Comparison of ENCODE assay signal across 18 mouse cellular contexts in the genomic region with DNA sequence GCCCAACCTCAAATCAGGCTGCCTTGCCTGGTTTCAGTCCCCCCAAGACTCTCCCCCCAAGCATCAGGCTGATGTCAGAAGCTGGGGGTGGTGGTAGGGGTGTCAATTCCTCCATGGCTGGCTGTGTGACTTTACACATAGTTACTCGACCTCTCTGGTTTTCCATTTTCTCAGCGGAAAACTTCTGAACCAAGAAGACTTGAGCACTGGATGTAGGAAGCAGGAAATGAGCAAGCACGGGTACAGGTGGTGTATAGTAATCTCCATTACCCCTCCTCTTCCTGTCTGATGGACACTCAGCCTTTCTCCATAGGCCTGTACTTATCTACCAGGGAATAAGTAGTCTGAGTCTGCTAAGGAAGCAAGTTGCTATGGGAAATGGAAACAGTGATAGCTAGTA. TPM values are rescaled to one million over a fixed set of nuclear protein-coding genes. Genes with fewer than 3 reads are reported as not detected.
DNase-seq lines count a peak whose midpoint lies in the region; ATAC-seq and TF ChIP-seq lines count a peak whose summit lies in the region.
"Had no signal": no experiment of that assay in that cellular context is flagged by ENCODE, and none has a peak within 500 bp of the region (broad histone marks: within the 10 kb centered on the region; RNA-seq: fewer than 3 reads in every experiment).

No protein-coding gene starts in this region.

- H3K36me3 ChIP-seq in heart, embryonic 10.5 days: no peaks in the 10 kb centered on the region
- H3K36me3 ChIP-seq in lung, embryonic 15.5 days: no peaks in the 10 kb centered on the region
- H3K36me3 ChIP-seq in forebrain, embryonic 11.5 days (ENCODE audit: control insufficient read depth, insufficient read depth, low read length): no peaks in the 10 kb centered on the region
- H3K36me3 ChIP-seq: embryonic facial prominence, embryonic 12.5 days; forebrain, embryonic 15.5 days; hindbrain, embryonic 15.5 days; stomach, embryonic 15.5 days had no signal

- 0 out of 2 replicates have a peak overlapping the region, but pooled peaks have one; percentile 30 for H3K27ac ChIP-seq in heart, embryonic 10.5 days
- 0 out of 2 replicates have a peak overlapping the region, but pooled peaks have one; percentile 30 for H3K27ac ChIP-seq in lung, embryonic 15.5 days
- peak overlapping the region; percentile 62 for H3K27ac ChIP-seq in bone marrow macrophage, adult 2 months (ENCODE audit: insufficient read depth, low read depth, low read length)
- no peak overlapping the region for H3K27ac ChIP-seq in forebrain, embryonic 11.5 days (ENCODE audit: low read depth, low read length)
- H3K27ac ChIP-seq: embryonic facial prominence, embryonic 12.5 days; forebrain, embryonic 15.5 days; hindbrain, embryonic 15.5 days; kidney, postnatal 0 days; stomach, embryonic 15.5 days had no signal

- no peak for TF ChIP-seq POLR2A in bone marrow macrophage, adult 2 months (IDR thresholded peaks at IDR 0.05; ENCODE audit: borderline replicate concordance, low read depth, low read length)

- DNase-seq in heart, embryonic 10.5 days (ENCODE audit: low spot score): no peak
- DNase-seq in heart, adult 18-20 months: no peak
- no peak for DNase-seq in lung, postnatal 10 days
- DNase-seq in naive thymus-derived CD4-positive, alpha-beta T cell, adult 2 months (ENCODE audit: low read depth): peak; percentile 61
- no peak for DNase-seq in forebrain, embryonic 11.5 days (ENCODE audit: low spot score)
- DNase-seq in kidney, postnatal 25 days: no peak
- DNase-seq: B cell, adult 2 months; cerebellum, postnatal 14 days; gastrocnemius, postnatal 25 days; left cerebral cortex, postnatal 4 days had no signal

- peaks cover 20% of the 10 kb centered on the region for H3K4me1 ChIP-seq in heart, embryonic 10.5 days
- H3K4me1 ChIP-seq in lung, embryonic 15.5 days: peaks cover 16% of the 10 kb centered on the region
- peaks cover 35% of the 10 kb centered on the region for H3K4me1 ChIP-seq in bone marrow macrophage, adult 2 months (ENCODE audit: control insufficient read depth, insufficient read depth, low read length)
- no peaks in the 10 kb centered on the region for H3K4me1 ChIP-seq in forebrain, embryonic 11.5 days (replicated peaks; ENCODE audit: control insufficient read depth, insufficient read depth, low read length)
- H3K4me1 ChIP-seq: embryonic facial prominence, embryonic 12.5 days; forebrain, embryonic 15.5 days; hindbrain, embryonic 15.5 days had no signal

- 63% methylated on average over 3 of the region's 3 CpGs for WGBS in heart, embryonic 10.5 days
- 65% methylated on average over 3 of the region's 3 CpGs for WGBS in lung, embryonic 15.5 days
- 84% methylated on average over 3 of the region's 3 CpGs for WGBS in forebrain, embryonic 11.5 days

- H3K4me2 ChIP-seq in lung, embryonic 15.5 days: no peak overlapping the region
- no peak overlapping the region for H3K4me2 ChIP-seq in forebrain, embryonic 11.5 days (ENCODE audit: low read depth, low read length, severe bottlenecking)
- H3K4me2 ChIP-seq: embryonic facial prominence, embryonic 12.5 days; forebrain, embryonic 15.5 days; hindbrain, embryonic 15.5 days; stomach, embryonic 15.5 days had no signal

- H3K4me3 ChIP-seq in heart, embryonic 10.5 days: no peak overlapping the region
- no peak overlapping the region for H3K4me3 ChIP-seq in lung, embryonic 15.5 days
- H3K4me3 ChIP-seq in bone marrow macrophage, adult 2 months (ENCODE audit: insufficient read depth, low read length): no peak overlapping the region
- no peak overlapping the region for H3K4me3 ChIP-seq in forebrain, embryonic 11.5 days (ENCODE audit: low read depth, low read length)
- H3K4me3 ChIP-seq: embryonic facial prominence, embryonic 12.5 days; forebrain, embryonic 15.5 days; hindbrain, embryonic 15.5 days; stomach, embryonic 15.5 days had no signal

- TF ChIP-seq CTCF in bone marrow macrophage, adult 2 months (IDR thresholded peaks at IDR 0.05; ENCODE audit: low read depth, low read length): no peak

- H3K27me3 ChIP-seq in heart, embryonic 10.5 days (ENCODE audit: insufficient read depth, poor library complexity, severe bottlenecking): no peaks in the 10 kb centered on the region; the same call in 1 of the 2 replicates
- no peaks in the 10 kb centered on the region for H3K27me3 ChIP-seq in lung, embryonic 15.5 days
- no peaks in the 10 kb centered on the region for H3K27me3 ChIP-seq in forebrain, embryonic 11.5 days (ENCODE audit: control insufficient read depth, insufficient read depth, low read length)
- H3K27me3 ChIP-seq: embryonic facial prominence, embryonic 12.5 days; forebrain, embryonic 15.5 days; hindbrain, embryonic 15.5 days; stomach, embryonic 15.5 days had no signal

- no peak for ATAC-seq in lung, embryonic 15.5 days (ENCODE audit: borderline replicate concordance, extremely low read depth, low FRiP score, low TSS enrichment)
- no peak for ATAC-seq in forebrain, embryonic 11.5 days (replicated peaks; ENCODE audit: low FRiP score)
- ATAC-seq: forebrain, embryonic 15.5 days had no signal

- no peaks in the 10 kb centered on the region for H3K9me3 ChIP-seq in heart, embryonic 10.5 days
- H3K9me3 ChIP-seq in lung, embryonic 15.5 days: no peaks in the 10 kb centered on the region
- no peaks in the 10 kb centered on the region for H3K9me3 ChIP-seq in forebrain, embryonic 11.5 days (ENCODE audit: control insufficient read depth, low read length)
- H3K9me3 ChIP-seq: embryonic facial prominence, embryonic 12.5 days; forebrain, embryonic 15.5 days; hindbrain, embryonic 15.5 days; stomach, embryonic 15.5 days had no signal

- H3K9ac ChIP-seq in lung, embryonic 15.5 days: no peak overlapping the region
- H3K9ac ChIP-seq in forebrain, embryonic 11.5 days (ENCODE audit: low read length): no peak overlapping the region
- H3K9ac ChIP-seq: forebrain, embryonic 15.5 days; hindbrain, embryonic 15.5 days; stomach, embryonic 15.5 days had no signal

RNA-seq across cellular contexts. Expression of gene Gm17455, which starts 19.3 kb away (rescaled TPM):
- 0.59 and 0.89 TPM in 2 replicates for polyA plus RNA-seq in heart, embryonic 10.5 days (2016; fragmentation: Nextera tagmentation; extraction: Ambion mirVana)
- total RNA-seq in heart, adult 18-20 months (2021): not detected
- polyA plus RNA-seq in lung, embryonic 15.5 days (2015; fragmentation: Nextera tagmentation; extraction: Ambion mirVana): 0.45 and 0.54 TPM in 2 replicates
- not detected in 2 replicates for polyA plus RNA-seq in bone marrow macrophage, adult 2 months (2012; ENCODE audit: insufficient read depth, insufficient read length, missing spikeins)
- polyA plus RNA-seq in forebrain, embryonic 11.5 days (2014; fragmentation: Nextera tagmentation; extraction: Ambion mirVana): 1.7 and 4.2 TPM in 2 replicates
- total RNA-seq: gastrocnemius, postnatal 25 days had no signal
- polyA plus RNA-seq: liver, embryonic 16.5 days had no signal

RNA-seq across cellular contexts. Expression of gene Vsir, which starts 33.6 kb away (rescaled TPM):
- 1.4 and 2.2 TPM in 2 replicates for polyA plus RNA-seq in heart, embryonic 10.5 days (2016; fragmentation: Nextera tagmentation; extraction: Ambion mirVana)
- 10 to 100 TPM; 11.3 to 13.3 TPM for total RNA-seq in heart, adult 18-20 months (2021)
- polyA plus RNA-seq in lung, embryonic 15.5 days (2015; fragmentation: Nextera tagmentation; extraction: Ambion mirVana): 5.2 and 7.2 TPM in 2 replicates
- polyA plus RNA-seq in bone marrow macrophage, adult 2 months (2012; ENCODE audit: insufficient read depth, insufficient read length, missing spikeins): 536 and 666 TPM in 2 replicates
- polyA plus RNA-seq in forebrain, embryonic 11.5 days (2014; fragmentation: Nextera tagmentation; extraction: Ambion mirVana): 0.96 and 1.2 TPM in 2 replicates

Comparison
In these comparisons a context has a peak if more than half of its experiments do, and no peak if none do; other contexts are left out.
1. RNA of gene Vsir, which starts 33.6 kb away (polyA plus RNA-seq): 536 to 666 TPM in bone marrow macrophage, adult 2 months; 5.2 to 7.2 TPM in lung, embryonic 15.5 days, 1.4 to 2.2 TPM in heart, embryonic 10.5 days and 0.96 to 1.2 TPM in forebrain, embryonic 11.5 days; every median in the first group is over 10 times any median in the second.